Comparison of ENCODE assay signal across 23 mouse cellular contexts in genomic region chr5:17753471-17754005, GRCm38 (mm10).
DNase-seq lines count a peak whose midpoint lies in the region; ATAC-seq and TF ChIP-seq lines count a peak whose summit lies in the region.
"Had no signal": no experiment of that assay in that cellular context is flagged by ENCODE, and none has a peak within 500 bp of the region (broad histone marks: within the 10 kb centered on the region; RNA-seq: fewer than 3 reads in every experiment).

No protein-coding gene starts in this region.

- H3ac ChIP-seq in myocyte (ENCODE audit: control insufficient read depth, insufficient read length): no peak overlapping the region

- no peak for ATAC-seq in embryonic facial prominence, embryonic 14.5 days (ENCODE audit: low read depth)
- ATAC-seq: activated CD4-positive, CD25-positive, alpha-beta regulatory T cell, adult 4 months; forebrain, embryonic 16.5 days; hindbrain, postnatal 0 days; Patski had no signal

- no peaks in the 10 kb centered on the region for H3K27me3 ChIP-seq in embryonic facial prominence, embryonic 14.5 days (replicated peaks; ENCODE audit: control insufficient read depth, insufficient read depth, low read length)
- no peaks in the 10 kb centered on the region for H3K27me3 ChIP-seq in embryonic facial prominence, embryonic 10.5 days (replicated peaks; ENCODE audit: low read depth, poor library complexity, severe bottlenecking)
- H3K27me3 ChIP-seq in myocyte (ENCODE audit: control insufficient read depth, insufficient read depth, insufficient read length): no peaks in the 10 kb centered on the region
- H3K27me3 ChIP-seq: embryonic facial prominence, embryonic 15.5 days; forebrain, embryonic 12.5 days; heart, embryonic 15.5 days; hindbrain, embryonic 13.5 days; Patski had no signal

- no peaks in the 10 kb centered on the region for H3K9me3 ChIP-seq in embryonic facial prominence, embryonic 14.5 days (ENCODE audit: control insufficient read depth, low read length)
- no peaks in the 10 kb centered on the region for H3K9me3 ChIP-seq in embryonic facial prominence, embryonic 10.5 days
- H3K9me3 ChIP-seq: embryonic facial prominence, embryonic 15.5 days; forebrain, embryonic 12.5 days; heart, embryonic 10.5 days; heart, embryonic 15.5 days; hindbrain, embryonic 13.5 days had no signal

- H3K9ac ChIP-seq in embryonic facial prominence, embryonic 14.5 days (ENCODE audit: low read depth, low read length): no peak overlapping the region
- H3K9ac ChIP-seq: embryonic facial prominence, embryonic 15.5 days; forebrain, embryonic 12.5 days; heart, embryonic 15.5 days; hindbrain, embryonic 13.5 days had no signal

- no peak overlapping the region for H3K4me2 ChIP-seq in embryonic facial prominence, embryonic 14.5 days (ENCODE audit: low read depth, low read length)
- H3K4me2 ChIP-seq in myocyte (ENCODE audit: low read depth): no peak overlapping the region
- H3K4me2 ChIP-seq: embryonic facial prominence, embryonic 15.5 days; forebrain, embryonic 12.5 days; heart, embryonic 15.5 days; hindbrain, embryonic 13.5 days had no signal

- H3K79me2 ChIP-seq in myocyte (ENCODE audit: control insufficient read depth, insufficient read depth): no peaks in the 10 kb centered on the region

- no peak overlapping the region for H3K27ac ChIP-seq in embryonic facial prominence, embryonic 14.5 days (replicated peaks; ENCODE audit: low read depth, low read length)
- H3K27ac ChIP-seq in embryonic facial prominence, embryonic 10.5 days (replicated peaks): no peak overlapping the region
- H3K27ac ChIP-seq: embryonic facial prominence, embryonic 15.5 days; forebrain, embryonic 12.5 days; heart, embryonic 10.5 days; heart, embryonic 15.5 days; hindbrain, embryonic 13.5 days; hindbrain, postnatal 0 days had no signal

- H3K36me3 ChIP-seq in embryonic facial prominence, embryonic 14.5 days (ENCODE audit: control insufficient read depth, insufficient read depth, low read length): no peaks in the 10 kb centered on the region
- H3K36me3 ChIP-seq in embryonic facial prominence, embryonic 10.5 days (replicated peaks): no peaks in the 10 kb centered on the region
- H3K36me3 ChIP-seq in myocyte (ENCODE audit: control insufficient read depth, insufficient read depth): no peaks in the 10 kb centered on the region
- H3K36me3 ChIP-seq: embryonic facial prominence, embryonic 15.5 days; forebrain, embryonic 12.5 days; heart, embryonic 10.5 days; heart, embryonic 15.5 days; hindbrain, embryonic 13.5 days had no signal

- H3K4me3 ChIP-seq in embryonic facial prominence, embryonic 14.5 days (ENCODE audit: low read depth, low read length): no peak overlapping the region
- no peak overlapping the region for H3K4me3 ChIP-seq in embryonic facial prominence, embryonic 10.5 days
- no peak overlapping the region for H3K4me3 ChIP-seq in myocyte
- H3K4me3 ChIP-seq: embryonic facial prominence, embryonic 15.5 days; erythroblast, embryonic 14.5 days; forebrain, embryonic 12.5 days; heart, embryonic 10.5 days; heart, embryonic 15.5 days; hindbrain, embryonic 13.5 days had no signal

- 64% methylated on average over 7 of the region's 7 CpGs for WGBS in embryonic facial prominence, embryonic 14.5 days
- WGBS in embryonic facial prominence, embryonic 10.5 days: 86% methylated on average over 7 of the region's 7 CpGs

- H3K4me1 ChIP-seq in embryonic facial prominence, embryonic 14.5 days (ENCODE audit: control insufficient read depth, insufficient read depth, low read length): no peaks in the 10 kb centered on the region
- no peaks in the 10 kb centered on the region for H3K4me1 ChIP-seq in embryonic facial prominence, embryonic 10.5 days
- H3K4me1 ChIP-seq: embryonic facial prominence, embryonic 15.5 days; forebrain, embryonic 12.5 days; heart, embryonic 10.5 days; heart, embryonic 15.5 days; hindbrain, embryonic 13.5 days had no signal

- no peak for TF ChIP-seq POLR2A in myocyte (IDR thresholded peaks at IDR 0.05; ENCODE audit: insufficient read length, low read depth)

- peak; percentile 71 for DNase-seq in embryonic facial prominence, embryonic 14.5 days (ENCODE audit: low spot score)
- DNase-seq in embryonic facial prominence, embryonic 10.5 days (ENCODE audit: low spot score): no peak
- peak; percentile 61 for DNase-seq in 3T3-L1 (ENCODE audit: low read depth, low spot score)
- peak; percentile 10 to 23 for DNase-seq in gastrocnemius, adult 8-10 months (ENCODE audit: low spot score in 2 of 2)
- DNase-seq in ovary, adult 18-20 months (ENCODE audit: low spot score): no peak
- DNase-seq in layer of hippocampus, postnatal 10 days (ENCODE audit: low spot score in 2 of 2): no peak
- DNase-seq: adrenal gland, postnatal 14 days; cerebellum, adult 11-12 months; cerebellum, adult 9-10 months; cerebellum, postnatal 25 days; heart, adult 11 months; heart, postnatal 14 days had no signal

TF ChIP-seq in myocyte, 11 proteins besides CTCF, POLR2A, EP300 and RAD21:
- TF ChIP-seq CEBPB (IDR thresholded peaks at IDR 0.05; ENCODE audit: insufficient read depth, poor library complexity, severe bottlenecking) (0 out of 2 replicates have a peak, but pooled peaks have one; percentile 1), POLR2AphosphoS2 (IDR thresholded peaks at IDR 0.05; ENCODE audit: insufficient read length, low read depth) (no peak)

Comparison
In these comparisons a context has a peak if more than half of its experiments do, and no peak if none do; other contexts are left out.
1. DNase-seq: peak in embryonic facial prominence, embryonic 14.5 days (single experiment), 3T3-L1 (single experiment) and gastrocnemius, adult 8-10 months (2 of 2); none in embryonic facial prominence, embryonic 10.5 days (single experiment), ovary, adult 18-20 months (single experiment) and layer of hippocampus, postnatal 10 days (0 of 2).